Mouse (Mus musculus) liver, embryonic 12.5 days (tissue): ENCODE measurements around the gene Btnl10. TPM values are rescaled to one million over a fixed set of nuclear protein-coding genes. Genes with fewer than 3 reads are reported as not detected.

Source experiments
- ATAC-seq: fragments of 200-750 bp; cut with Nextera tagmentation; 2 replicates; pipeline ENCODE4 v1.8.0; 2017; ENCODE audit warnings: moderate number of reproducible peaks, mild to moderate bottlenecking, moderate library complexity
- H3K27ac ChIP-seq: fragments of 300-500 bp; sonication (generic); 2 replicates; pipeline ENCODE4 v1.5.1; 2016; ENCODE audit warnings: mild to moderate bottlenecking
- H3K27me3 ChIP-seq: fragments of 300-500 bp; sonication (generic); replicated peaks from 2 replicates; pipeline ENCODE4 v1.6.1; 2016; ENCODE audit warnings: mild to moderate bottlenecking, moderate library complexity
- H3K36me3 ChIP-seq: fragments of 300-500 bp; sonication (generic); 2 replicates; pipeline ENCODE4 v1.6.1; 2016; ENCODE audit warnings: mild to moderate bottlenecking, moderate library complexity
- H3K4me1 ChIP-seq: fragments of 300-500 bp; sonication (generic); 2 replicates; pipeline ENCODE4 v1.6.1; 2016
- H3K4me2 ChIP-seq: fragments of 300-500 bp; sonication (generic); 2 replicates; pipeline ENCODE4 v1.6.1; 2016; ENCODE audit warnings: mild to moderate bottlenecking, moderate library complexity
- H3K4me3 ChIP-seq: fragments of 300-500 bp; sonication (generic); 2 replicates; pipeline ENCODE4 v1.5.1; 2016; ENCODE audit warnings: mild to moderate bottlenecking, moderate library complexity
- H3K9ac ChIP-seq: fragments of 300-500 bp; sonication (generic); 2 replicates; pipeline ENCODE4 v1.6.1; 2016; ENCODE audit warnings: mild to moderate bottlenecking, moderate library complexity
- H3K9me3 ChIP-seq: fragments of 300-500 bp; sonication (generic); replicated peaks from 2 replicates; pipeline ENCODE4 v1.6.1; 2016; ENCODE audit warnings: mild to moderate bottlenecking, moderate library complexity
- WGBS: fragments of 180-500 bp; shearing (Covaris S2); methylation state at CpG from one replicate; pipeline ENCODE4 v1.1.7; 2016; ENCODE audit not compliant: insufficient replicate concordance; 5-methylcytosine and 5-hydroxymethylcytosine counted together
- polyA plus RNA-seq: library from polyadenylated mRNA; unstranded; fragments of >200 nt; fragmentation: Nextera tagmentation; extraction: Ambion mirVana; gene quantifications from 2 replicates; pipeline ENCODE4 v1.2.1, GENCODE M21; 2016

Gene Btnl10
- 9.5 and 10.9 TPM in 2 replicates for polyA plus RNA-seq

DNA sequence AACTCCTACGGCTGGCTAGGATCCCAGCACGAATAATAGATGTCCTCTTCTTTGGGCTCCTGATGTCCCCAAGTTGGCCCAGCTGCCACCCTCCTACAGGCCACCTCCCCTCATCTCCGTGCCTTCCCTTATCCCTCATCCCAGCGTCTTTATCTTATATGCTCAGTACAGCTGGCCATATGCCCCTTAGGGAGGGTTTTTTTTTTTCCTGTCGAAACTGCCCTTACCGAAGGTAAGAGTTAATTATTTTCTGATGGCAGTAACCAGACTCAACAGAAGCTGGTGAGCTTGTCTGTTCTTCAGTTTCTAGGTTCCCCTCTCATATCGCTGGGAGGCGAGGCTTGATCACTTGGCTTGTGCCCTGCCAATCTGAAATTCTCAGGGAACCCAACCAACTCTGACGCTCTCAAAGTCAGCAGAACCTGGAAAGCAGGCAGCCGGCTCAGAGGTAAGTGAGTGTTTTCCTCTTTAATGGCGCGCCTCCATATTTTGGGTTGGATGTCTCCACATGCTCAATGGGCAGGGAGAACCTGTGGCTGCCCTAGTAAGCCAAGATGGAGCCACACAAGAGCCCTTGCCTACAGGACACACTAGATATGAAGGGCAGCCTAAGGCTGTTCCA, at the start of gene Btnl10:
Gene Btnl10 (plus strand): TSS at position 164 of the 622 bp plus-strand sequence.
- Histone ChIP-seq H3K9ac (peak within 1 kb of the TSS; percentile 76), H3K4me3 (peak within 1 kb of the TSS; percentile 65), H3K36me3 (peaks cover 29% of the 10 kb centered on the region), H3K9me3 (no peaks in the 10 kb centered on the region), H3K27me3 (no peaks in the 10 kb centered on the region), H3K4me2 (peak within 1 kb of the TSS; percentile 72), H3K27ac (peak within 1 kb of the TSS; percentile 93), H3K4me1 (peaks cover 84% of the 10 kb centered on the region)
- ATAC-seq: peak; percentile 82
- WGBS: 43% methylated on average over 12 of the region's 12 CpGs

- Histone ChIP-seq H3K27ac (no peak overlapping the region; the same call in 1 of the 2 replicates), H3K4me1 (peaks cover 17% of the 10 kb centered on the region), H3K9ac (peak overlapping the region; percentile 83), H3K4me2 (peak overlapping the region; percentile 87), H3K36me3 (peaks cover 26% of the 10 kb centered on the region), H3K9me3 (no peaks in the 10 kb centered on the region), H3K4me3 (peak overlapping the region; percentile 82), H3K27me3 (0 out of 2 replicates have a peak, but pooled peaks cover 6% of the 10 kb centered on the region)
- ATAC-seq: no peak
- 69% methylated on average over 6 of the region's 6 CpGs for whole genome bisulfite sequencing
These were observed 49.8 kb upstream of the Btnl10 start for GRCm38 (mm10) chr11:58867954-58868330.

GRCm38 (mm10) chr11:58870961-58871360, 46.7 kb upstream of the Btnl10 start:
- H3K9me3 ChIP-seq: no peaks in the 10 kb centered on the region
- peaks cover 36% of the 10 kb centered on the region for H3K36me3 ChIP-seq
- no peak overlapping the region for H3K27ac ChIP-seq
- no peaks in the 10 kb centered on the region for H3K27me3 ChIP-seq
- no peak overlapping the region for H3K4me2 ChIP-seq
- no peak overlapping the region for H3K9ac ChIP-seq
- H3K4me1 ChIP-seq: peaks cover 17% of the 10 kb centered on the region
- 83% methylated on average over 4 of the region's 4 CpGs for WGBS
- no peak for ATAC-seq
- no peak overlapping the region for H3K4me3 ChIP-seq

- no peak overlapping the region for H3K4me2 ChIP-seq
- no peak for ATAC-seq
- H3K9ac ChIP-seq: no peak overlapping the region
- 68% methylated on average over 8 of the region's 8 CpGs for WGBS
- peaks cover 41% of the 10 kb centered on the region for H3K36me3 ChIP-seq
- H3K4me3 ChIP-seq: no peak overlapping the region
- no peak overlapping the region for H3K27ac ChIP-seq
- no peaks in the 10 kb centered on the region for H3K27me3 ChIP-seq
- H3K4me1 ChIP-seq: no peaks in the 10 kb centered on the region
- no peaks in the 10 kb centered on the region for H3K9me3 ChIP-seq
These were observed 34.0 kb upstream of the Btnl10 start for GRCm38 (mm10) chr11:58883756-58884155.

DNA sequence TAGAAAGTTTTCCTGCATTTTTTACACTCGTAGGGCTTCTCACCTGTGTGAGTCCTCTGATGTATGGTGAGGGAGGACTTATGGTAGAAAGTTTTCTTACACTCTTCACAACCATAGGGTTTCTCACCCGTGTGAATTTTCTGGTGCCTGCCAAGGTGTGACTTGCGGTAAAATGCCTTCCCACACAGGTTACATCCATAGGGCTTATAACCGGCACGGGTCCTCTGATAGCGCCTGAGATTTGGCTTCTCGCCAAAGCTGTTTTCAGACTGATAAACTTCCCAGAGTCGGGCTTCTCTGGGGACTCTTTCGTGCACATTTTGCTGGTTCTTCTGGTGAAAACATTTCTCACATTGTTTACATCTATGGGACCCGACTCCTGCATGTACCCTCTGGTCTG, 27.2 kb upstream of the Btnl10 start:
- no peaks in the 10 kb centered on the region for H3K27me3 ChIP-seq
- no peak overlapping the region for H3K4me3 ChIP-seq
- H3K4me2 ChIP-seq: no peak overlapping the region
- no peak overlapping the region for H3K9ac ChIP-seq
- H3K36me3 ChIP-seq: peaks cover 72% of the 10 kb centered on the region
- H3K4me1 ChIP-seq: no peaks in the 10 kb centered on the region
- H3K9me3 ChIP-seq: 0 out of 2 replicates have a peak, but pooled peaks cover 6% of the 10 kb centered on the region
- ATAC-seq: no peak
- WGBS: 91% methylated on average over 10 of the region's 10 CpGs
- no peak overlapping the region for H3K27ac ChIP-seq

DNA sequence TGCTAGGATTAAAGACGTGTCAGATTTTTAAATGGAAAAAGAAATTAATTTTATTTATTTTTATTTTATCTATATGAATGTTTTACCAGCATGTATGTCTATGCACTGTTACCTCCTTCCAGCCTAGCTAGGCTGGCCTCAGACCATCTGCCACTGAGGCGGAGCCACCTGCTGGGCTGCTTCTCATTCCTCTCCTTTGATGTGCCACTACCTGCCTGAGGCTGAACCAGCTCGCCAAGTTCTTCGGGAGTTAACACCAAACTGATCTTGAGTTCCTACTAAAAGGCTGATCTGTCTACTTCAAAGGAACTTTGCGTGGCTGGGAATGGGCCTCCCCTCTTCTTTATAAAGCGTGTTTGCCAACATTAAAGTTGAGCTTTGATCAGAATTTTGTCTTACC, 23.3 kb upstream of the Btnl10 start:
- H3K4me1 ChIP-seq: peaks cover 5% of the 10 kb centered on the region; the same call in 1 of the 2 replicates
- no peak overlapping the region for H3K9ac ChIP-seq
- no peaks in the 10 kb centered on the region for H3K27me3 ChIP-seq
- H3K36me3 ChIP-seq: peaks cover 96% of the 10 kb centered on the region
- no peak overlapping the region for H3K4me2 ChIP-seq
- H3K4me3 ChIP-seq: no peak overlapping the region
- 83% methylated on average over 6 of the region's 6 CpGs for WGBS
- 0 out of 2 replicates have a peak, but pooled peaks cover 6% of the 10 kb centered on the region for H3K9me3 ChIP-seq
- ATAC-seq: no peak
- no peak overlapping the region for H3K27ac ChIP-seq

GRCm38 (mm10) chr11:58897485-58897884, 20.2 kb upstream of the Btnl10 start:
- no peaks in the 10 kb centered on the region for H3K9me3 ChIP-seq
- H3K27ac ChIP-seq: no peak overlapping the region
- H3K36me3 ChIP-seq: peaks cover 96% of the 10 kb centered on the region
- H3K27me3 ChIP-seq: no peaks in the 10 kb centered on the region
- no peak overlapping the region for H3K4me3 ChIP-seq
- no peak for ATAC-seq
- no peak overlapping the region for H3K4me2 ChIP-seq
- no peak overlapping the region for H3K9ac ChIP-seq
- peaks cover 25% of the 10 kb centered on the region for H3K4me1 ChIP-seq
- WGBS: 86% methylated on average over 6 of the region's 6 CpGs

- Histone ChIP-seq H3K9ac (peak overlapping the region; percentile 18; the same call in 1 of the 2 replicates), H3K9me3 (no peaks in the 10 kb centered on the region), H3K36me3 (peaks cover 63% of the 10 kb centered on the region), H3K27ac (peak overlapping the region; percentile 78), H3K4me2 (peak overlapping the region; percentile 76), H3K4me1 (peaks cover 48% of the 10 kb centered on the region), H3K4me3 (no peak overlapping the region), H3K27me3 (no peaks in the 10 kb centered on the region)
- ATAC-seq: peak; percentile 77
These were observed 16.6 kb upstream of the Btnl10 start for GRCm38 (mm10) chr11:58901080-58901479.

DNA sequence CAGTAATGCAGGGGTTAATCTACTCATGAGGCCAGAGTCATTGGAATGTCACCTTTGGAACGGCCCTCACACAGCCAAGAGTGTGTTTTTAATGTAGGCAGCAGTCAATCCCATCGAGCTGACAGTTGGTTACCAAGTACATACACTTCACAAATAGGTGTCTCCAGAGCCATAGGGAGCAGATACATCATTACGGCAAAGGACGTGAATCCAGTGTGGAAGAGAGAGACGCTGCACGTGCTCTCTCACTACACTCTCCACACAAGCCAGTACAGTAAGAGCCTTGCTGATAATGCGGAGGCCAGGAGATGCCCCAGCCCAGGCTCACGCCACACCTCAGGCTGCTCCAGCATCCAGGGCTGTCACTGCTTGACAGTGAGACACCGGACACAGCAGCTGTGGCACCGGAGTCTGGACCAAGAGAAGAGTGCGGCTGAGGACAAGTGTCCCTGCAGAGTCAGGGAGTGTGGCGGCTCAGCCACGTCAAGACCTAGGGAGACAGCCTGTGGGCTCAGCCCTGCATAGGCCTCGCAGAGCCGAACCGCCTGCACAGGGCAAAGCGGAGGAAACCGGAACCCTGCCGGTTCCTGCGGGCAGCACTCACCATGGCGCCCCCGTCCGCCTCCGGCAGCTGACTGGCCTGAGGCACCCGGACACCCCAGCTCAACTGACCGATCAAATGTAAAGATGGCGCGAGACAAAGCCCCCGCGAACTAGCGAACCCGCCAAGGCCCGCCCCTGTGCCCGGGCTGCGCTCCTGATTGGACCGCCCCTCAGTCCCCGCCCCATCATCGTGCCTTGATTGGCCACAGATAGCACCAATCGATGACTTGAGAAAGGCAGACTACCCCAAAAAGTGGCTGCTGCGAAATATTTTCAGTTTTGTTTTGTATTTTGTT, 13.9 kb upstream of the Btnl10 start, which contains the start of gene Zfp39:
Gene Zfp39 (minus strand): TSS at position 715 of the 899 bp plus-strand sequence.
- Histone ChIP-seq H3K9ac (peak within 1 kb of the TSS; percentile 85), H3K27me3 (no peaks in the 10 kb centered on the region), H3K27ac (peak within 1 kb of the TSS; percentile 89), H3K36me3 (peaks cover 39% of the 10 kb centered on the region), H3K4me1 (peaks cover 44% of the 10 kb centered on the region), H3K4me3 (peak within 1 kb of the TSS; percentile 76), H3K9me3 (no peaks in the 10 kb centered on the region), H3K4me2 (peak within 1 kb of the TSS; percentile 76)
- under 1% methylated on average over 40 of the region's 40 CpGs for WGBS
- peak; percentile 90 for ATAC-seq

DNA sequence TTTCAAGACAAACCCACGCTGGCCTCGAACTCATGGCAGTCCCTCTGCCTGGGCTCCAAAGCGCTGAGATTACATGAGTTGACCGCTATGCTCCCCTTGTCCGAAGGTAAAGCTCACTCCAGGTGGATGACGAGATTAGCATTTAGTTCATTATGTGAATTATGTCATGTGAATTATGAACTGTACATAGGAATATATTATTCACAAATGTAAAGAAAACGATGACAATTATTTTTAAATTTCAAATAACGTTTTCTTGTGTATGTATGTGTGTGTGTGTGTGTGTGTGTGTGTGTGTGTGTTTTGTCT, 13.3 kb upstream of the Btnl10 start:
- WGBS: 2% methylated on average over 8 of the region's 8 CpGs
- peaks cover 43% of the 10 kb centered on the region for H3K4me1 ChIP-seq

GRCm38 (mm10) chr11:58904838-58905237, 12.9 kb upstream of the Btnl10 start:
- Histone ChIP-seq H3K36me3 (peaks cover 28% of the 10 kb centered on the region), H3K4me3 (peak overlapping the region; percentile 76), H3K27me3 (no peaks in the 10 kb centered on the region), H3K4me1 (peaks cover 43% of the 10 kb centered on the region), H3K9ac (peak overlapping the region; percentile 85; the same call in 1 of the 2 replicates), H3K4me2 (peak overlapping the region; percentile 76), H3K9me3 (no peaks in the 10 kb centered on the region), H3K27ac (peak overlapping the region; percentile 89)
- WGBS: 41% methylated on average over 6 of the region's 6 CpGs
- no peak for ATAC-seq

More for the DNA sequence above, 13.3 kb upstream of the Btnl10 start:
- Histone ChIP-seq H3K27me3 (no peaks in the 10 kb centered on the region), H3K9me3 (no peaks in the 10 kb centered on the region), H3K4me2 (peak overlapping the region; percentile 76), H3K4me3 (peak overlapping the region; percentile 76), H3K36me3 (peaks cover 33% of the 10 kb centered on the region), H3K9ac (peak overlapping the region; percentile 85), H3K27ac (peak overlapping the region; percentile 89)
- peak; percentile 2; the same call in 1 of the 2 replicates for ATAC-seq

DNA sequence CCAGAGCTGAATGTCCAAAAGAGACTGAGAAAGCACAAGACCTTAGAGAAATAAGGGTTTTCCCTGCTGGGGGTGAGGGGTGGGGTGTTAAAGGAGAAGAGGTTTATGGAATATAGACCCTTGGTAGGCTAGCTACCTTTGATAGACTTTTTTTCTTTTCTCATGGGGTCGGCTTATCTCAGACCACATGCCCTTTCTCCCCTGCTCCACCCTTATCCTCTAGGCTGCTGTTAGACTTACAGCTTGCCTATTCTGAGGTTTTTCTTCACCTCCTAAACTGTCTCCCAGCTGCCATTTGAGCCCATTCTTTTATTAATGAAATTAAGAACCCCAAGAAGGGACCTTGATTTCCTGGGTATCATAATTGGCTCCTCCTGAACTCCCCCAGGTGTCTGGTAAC, 3.9 kb upstream of the Btnl10 start:
- peak; percentile 74 for ATAC-seq
- WGBS: 9% methylated on average over 1 of the region's 1 CpGs
- peak overlapping the region; percentile 80 for H3K9ac ChIP-seq
- peak overlapping the region; percentile 83 for H3K4me2 ChIP-seq
- H3K4me1 ChIP-seq: peaks cover 74% of the 10 kb centered on the region
- no peaks in the 10 kb centered on the region for H3K27me3 ChIP-seq
- peak overlapping the region; percentile 99 for H3K27ac ChIP-seq
- peak overlapping the region; percentile 49 for H3K4me3 ChIP-seq
- H3K9me3 ChIP-seq: no peaks in the 10 kb centered on the region
- H3K36me3 ChIP-seq: no peaks in the 10 kb centered on the region
